Mouse (Mus musculus) lung, postnatal 0 days (tissue): Measurements from ENCODE around the gene Mmel1. TPM values are rescaled to one million over a fixed set of nuclear protein-coding genes. Genes with fewer than 3 reads are reported as not detected.

ENCODE experiments used
- ATAC-seq: fragments of 200-750 bp; cut with Nextera tagmentation; 2 replicates; pipeline ENCODE4 v1.8.0; 2017; ENCODE audit warnings: moderate library complexity
- DNase-seq: peaks from one replicate; pipeline ENCODE4 v3.0.0-alpha.2; 2016; ENCODE audit warnings: low spot score
- H3K27ac ChIP-seq: fragments of 300-500 bp; sonication (generic); 2 replicates; pipeline ENCODE4 v1.5.1; 2014; ENCODE audit warnings: antibody characterized with exemption, mild to moderate bottlenecking, low read length, mixed read lengths
- H3K27me3 ChIP-seq: fragments of 300-500 bp; sonication (generic); replicated peaks from 2 replicates; pipeline ENCODE4 v1.6.1; 2014; ENCODE audit warnings: low read length, mixed read lengths; ENCODE audit not compliant: insufficient read depth
- H3K36me3 ChIP-seq: fragments of 300-500 bp; sonication (generic); 2 replicates; pipeline ENCODE4 v1.6.1; 2014; ENCODE audit warnings: low read length, mixed read lengths; ENCODE audit not compliant: insufficient read depth
- H3K4me1 ChIP-seq: fragments of 300-500 bp; sonication (generic); 2 replicates; pipeline ENCODE4 v1.6.1; 2014; ENCODE audit warnings: antibody characterized with exemption, low read depth, low read length, mixed read lengths; ENCODE audit not compliant: insufficient read depth
- H3K4me2 ChIP-seq: fragments of 300-500 bp; sonication (generic); replicated peaks from 2 replicates; pipeline ENCODE4 v1.6.1; 2014; ENCODE audit warnings: low read depth, mild to moderate bottlenecking, low read length, moderate library complexity, mixed read lengths
- H3K4me3 ChIP-seq: fragments of 300-500 bp; sonication (generic); 2 replicates; pipeline ENCODE4 v1.5.1; 2014; ENCODE audit warnings: low read depth, low read length
- H3K9ac ChIP-seq: fragments of 300-500 bp; sonication (generic); replicated peaks from 2 replicates; pipeline ENCODE4 v1.6.1; 2014; ENCODE audit warnings: low read depth, mild to moderate bottlenecking
- H3K9me3 ChIP-seq: fragments of 300-500 bp; sonication (generic); 2 replicates; pipeline ENCODE4 v1.6.1; 2016; ENCODE audit warnings: low read length, mixed read lengths
- CTCF ChIP-seq: IDR thresholded peaks from 2 replicates; pipeline ENCODE4 v1.5.1; 2016; ENCODE audit warnings: antibody characterized with exemption, mild to moderate bottlenecking
- EP300 ChIP-seq: IDR thresholded peaks from 2 replicates; pipeline ENCODE4 v1.6.1; 2016; ENCODE audit warnings: antibody characterized with exemption, mild to moderate bottlenecking, control low read depth
- WGBS: fragments of 180-500 bp; shearing (Covaris S2); extraction: QIAGEN DNeasy Blood & Tissue Kit; methylation state at CpG from one replicate; pipeline ENCODE4 v1.1.7; 2014; 5-methylcytosine and 5-hydroxymethylcytosine counted together
- polyA plus RNA-seq: library from polyadenylated mRNA; unstranded; fragments of >200 nt; fragmentation: Nextera tagmentation; extraction: Ambion mirVana; gene quantifications from 2 replicates; pipeline ENCODE4 v1.2.1, GENCODE M21; 2015

The Mmel1 gene
- polyA plus RNA-seq, 1 experiment from 2014 or later: 0.06 TPM

DNA sequence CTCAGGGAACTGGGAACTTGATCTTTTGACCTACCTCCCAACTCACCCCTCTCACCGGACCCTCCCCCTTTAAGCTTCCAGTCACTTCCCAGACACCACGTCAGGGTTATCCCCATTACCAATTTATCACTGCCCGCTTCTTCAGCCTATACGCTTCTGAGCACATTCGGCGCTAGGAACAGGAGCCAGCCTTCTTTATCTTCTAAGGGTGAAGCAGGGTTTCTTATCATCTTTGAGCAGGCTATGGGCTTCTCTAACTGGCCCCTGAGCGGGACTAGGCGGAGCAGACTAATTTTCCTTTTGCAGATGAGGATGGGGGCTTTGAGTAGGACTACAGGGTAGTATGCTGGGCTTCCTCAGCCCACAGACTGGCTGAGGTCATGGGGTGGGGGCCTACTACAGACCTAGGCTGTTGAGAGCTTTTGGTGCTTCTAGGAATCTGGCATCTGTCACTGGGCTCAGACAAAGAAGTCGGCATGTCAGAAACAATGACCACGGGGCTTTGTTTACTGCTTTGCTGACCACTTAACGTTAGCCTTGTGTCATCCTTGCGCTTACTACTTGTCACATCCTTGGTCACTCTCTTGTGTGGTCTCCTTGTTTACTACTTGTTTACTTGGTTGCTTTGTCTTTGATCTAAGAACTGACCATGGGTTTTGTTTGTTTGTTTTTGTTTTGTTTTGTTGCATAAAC is 59.2 kb downstream of the Mmel1 start, which contains the start of gene Tnfrsf14:
Gene Tnfrsf14 (minus strand): TSS at position 169 of the 693 bp plus-strand sequence.
- Histone ChIP-seq H3K4me2 (peak within 1 kb of the TSS; percentile 60), H3K27ac (peak within 1 kb of the TSS; percentile 85), H3K9ac (peak within 1 kb of the TSS; percentile 48), H3K36me3 (0 out of 2 replicates have a peak, but pooled peaks cover 4% of the 10 kb centered on the region), H3K9me3 (no peaks in the 10 kb centered on the region), H3K4me1 (peaks cover 14% of the 10 kb centered on the region; the same call in 1 of the 2 replicates), H3K4me3 (peak within 1 kb of the TSS; percentile 40), H3K27me3 (no peaks in the 10 kb centered on the region)
- WGBS: 29% methylated on average over 12 of the region's 12 CpGs
- TF ChIP-seq CTCF (no peak), EP300 (no peak)
- DNase-seq: no peak
- ATAC-seq: peak; percentile 17

DNA sequence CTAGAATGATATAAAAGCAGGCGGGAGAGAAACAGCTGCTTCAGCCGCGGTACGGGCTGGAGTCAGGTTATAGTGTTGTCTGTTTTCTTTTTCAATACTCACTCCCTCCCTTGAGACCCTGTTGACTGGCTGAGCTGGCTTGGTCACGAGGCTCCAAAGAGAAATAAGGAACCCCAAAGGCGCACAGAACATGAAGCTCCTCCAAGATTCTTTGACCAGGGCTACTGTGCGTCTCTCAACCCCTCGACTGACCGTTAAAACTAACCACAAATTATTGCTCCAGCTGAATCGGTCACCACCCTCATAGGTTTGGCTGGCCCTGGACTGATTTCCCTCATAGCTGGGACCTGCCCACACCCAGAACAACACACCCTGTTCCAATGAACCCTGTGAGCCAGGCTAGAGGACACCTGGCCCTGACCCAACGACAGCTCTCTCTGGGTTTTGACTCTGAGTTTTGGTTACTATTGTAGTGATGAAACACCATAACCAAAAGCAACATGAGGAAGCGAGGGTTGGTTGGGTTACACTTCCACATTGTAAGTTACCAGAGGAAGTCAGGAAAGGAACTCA is 59.8 kb downstream of the Mmel1 start:
- H3K4me3 ChIP-seq: no peak overlapping the region
- 0 out of 2 replicates have a peak, but pooled peaks cover 2% of the 10 kb centered on the region for H3K36me3 ChIP-seq
- no peak overlapping the region for H3K27ac ChIP-seq
- no peaks in the 10 kb centered on the region for H3K27me3 ChIP-seq
- 80% methylated on average over 12 of the region's 12 CpGs for WGBS
- no peaks in the 10 kb centered on the region for H3K9me3 ChIP-seq
- H3K9ac ChIP-seq: no peak overlapping the region
- DNase-seq: peak; percentile 59
- H3K4me1 ChIP-seq: peaks cover 14% of the 10 kb centered on the region; the same call in 1 of the 2 replicates
- no peak; the same call in 1 of the 2 replicates for ATAC-seq
- TF ChIP-seq CTCF (no peak), EP300 (no peak)
- H3K4me2 ChIP-seq: no peak overlapping the region

DNA sequence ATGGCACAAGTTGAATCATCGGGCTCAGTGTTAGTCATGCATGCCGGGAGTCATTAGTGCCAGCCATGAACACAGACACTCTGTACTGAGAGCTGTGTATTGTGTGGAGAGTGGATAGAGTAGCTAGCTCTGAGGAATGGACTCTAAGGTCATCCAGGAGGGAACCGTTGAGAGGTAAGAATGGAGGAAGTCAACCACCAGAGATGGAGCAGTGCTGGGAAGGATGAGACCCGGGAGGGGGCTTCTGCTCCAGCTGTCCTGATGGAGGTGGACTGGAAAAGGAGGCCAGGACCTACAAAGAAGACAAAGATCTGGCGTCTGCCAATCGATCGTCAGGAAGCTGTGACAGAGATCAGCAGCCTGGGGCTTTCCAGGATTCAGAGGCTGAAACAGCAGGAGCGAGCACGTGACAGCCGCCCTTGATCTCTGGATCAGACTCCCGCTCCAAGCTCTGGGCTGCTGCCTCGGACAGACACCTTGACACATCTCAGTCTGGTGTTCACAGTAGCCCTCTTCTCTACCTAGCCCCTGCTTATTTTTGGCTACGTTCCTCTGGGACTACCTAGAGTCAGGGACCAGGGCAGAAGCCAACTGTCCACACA is 64.0 kb downstream of the Mmel1 start:
- H3K27ac ChIP-seq: no peak overlapping the region
- no peak overlapping the region for H3K4me2 ChIP-seq
- H3K4me3 ChIP-seq: no peak overlapping the region
- H3K27me3 ChIP-seq: no peaks in the 10 kb centered on the region
- H3K4me1 ChIP-seq: peaks cover 3% of the 10 kb centered on the region; the same call in 1 of the 2 replicates
- no peak for DNase-seq
- H3K9me3 ChIP-seq: no peaks in the 10 kb centered on the region
- no peak for ATAC-seq
- no peak for TF ChIP-seq EP300
- TF ChIP-seq CTCF: no peak
- H3K9ac ChIP-seq: no peak overlapping the region
- H3K36me3 ChIP-seq: no peaks in the 10 kb centered on the region
- WGBS: 50% methylated on average over 13 of the region's 13 CpGs

DNA sequence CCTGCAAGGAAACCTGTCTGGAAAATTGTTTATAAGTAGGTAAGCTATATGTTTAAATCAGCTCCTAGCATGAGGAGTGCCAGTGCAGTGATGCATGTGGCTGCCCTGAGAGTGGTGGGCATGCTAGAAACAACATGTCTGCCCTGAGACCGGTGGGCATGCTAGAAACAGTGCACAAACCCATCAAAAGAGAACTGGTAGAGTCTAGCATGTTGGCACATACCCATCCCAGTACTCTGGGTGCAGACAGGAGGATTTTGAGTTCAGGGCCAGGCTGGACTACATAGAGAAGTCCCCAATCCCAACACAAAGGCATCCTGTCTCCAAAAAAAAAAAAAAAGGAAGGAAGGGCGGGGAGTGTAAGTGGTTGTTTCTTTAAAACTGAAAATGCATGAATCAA is 65.4 kb downstream of the Mmel1 start:
- ATAC-seq (no peak), DNase-seq (no peak)
- Histone ChIP-seq H3K36me3 (no peaks in the 10 kb centered on the region), H3K4me1 (no peaks in the 10 kb centered on the region), H3K9ac (no peak overlapping the region), H3K27me3 (no peaks in the 10 kb centered on the region), H3K4me3 (no peak overlapping the region), H3K4me2 (no peak overlapping the region), H3K9me3 (no peaks in the 10 kb centered on the region), H3K27ac (no peak overlapping the region)
- 80% methylated on average over 2 of the region's 2 CpGs for WGBS
- no peak for TF ChIP-seq CTCF
- TF ChIP-seq EP300: no peak

DNA sequence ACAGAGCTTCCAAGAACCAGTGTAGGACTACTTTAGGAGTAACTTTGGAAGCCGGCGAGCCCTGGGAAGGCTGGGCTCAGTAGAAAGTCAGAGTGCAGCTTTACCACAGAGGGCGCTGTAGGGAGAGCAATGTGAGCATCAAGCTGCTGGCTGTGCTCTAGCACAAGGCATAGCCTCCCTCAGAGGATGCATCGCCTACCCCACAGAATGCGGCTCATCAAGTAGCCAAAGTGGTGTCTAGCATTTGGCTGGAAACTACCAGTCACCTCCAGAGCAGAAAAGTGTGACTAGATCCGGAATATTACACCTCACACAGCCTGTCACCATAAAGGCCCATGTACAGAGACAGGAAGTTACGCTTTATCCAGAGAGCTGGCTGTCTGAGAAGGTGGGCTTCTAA is 66.4 kb downstream of the Mmel1 start:
- whole genome bisulfite sequencing: 78% methylated on average over 7 of the region's 7 CpGs

DNA sequence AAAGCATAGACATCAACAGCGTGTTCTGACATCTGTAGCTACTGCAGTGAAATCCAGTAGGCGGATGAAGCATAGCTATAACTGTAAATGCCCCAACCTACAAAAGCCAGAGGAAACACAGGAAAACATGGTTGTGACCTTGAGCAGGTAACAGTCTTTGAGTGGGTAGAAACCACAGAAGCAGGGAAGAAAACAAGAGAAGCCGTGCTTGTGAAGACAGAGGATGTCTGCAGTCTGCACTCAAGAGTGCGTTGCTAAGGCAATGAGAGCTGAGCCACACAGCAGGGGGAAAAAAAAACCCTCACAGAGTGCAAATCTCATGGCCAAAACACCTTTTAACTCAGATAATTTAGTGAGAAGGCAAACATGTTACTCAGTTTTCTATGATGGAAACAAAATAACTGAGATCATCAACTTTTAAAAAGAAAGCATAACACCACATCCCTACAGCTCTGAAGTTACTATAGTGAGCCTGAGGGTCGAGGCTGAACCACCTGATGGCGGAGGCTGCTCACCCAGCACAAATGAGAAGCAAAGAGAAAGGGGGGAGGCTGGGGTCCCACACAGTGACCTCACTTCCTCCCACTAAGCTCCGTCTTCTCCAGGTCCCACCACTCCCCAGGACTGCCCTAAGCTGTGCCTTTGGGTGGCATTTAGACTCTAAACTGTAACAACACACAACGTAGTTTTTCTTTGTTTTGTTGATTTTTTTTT is 67.3 kb downstream of the Mmel1 start:
- H3K27me3 ChIP-seq: no peaks in the 10 kb centered on the region
- H3K4me3 ChIP-seq: no peak overlapping the region
- no peak overlapping the region for H3K4me2 ChIP-seq
- no peaks in the 10 kb centered on the region for H3K9me3 ChIP-seq
- DNase-seq (no peak), ATAC-seq (no peak)
- H3K4me1 ChIP-seq: no peaks in the 10 kb centered on the region
- 57% methylated on average over 8 of the region's 8 CpGs for WGBS
- H3K9ac ChIP-seq: no peak overlapping the region
- TF ChIP-seq EP300: no peak
- no peak for TF ChIP-seq CTCF
- no peaks in the 10 kb centered on the region for H3K36me3 ChIP-seq
- H3K27ac ChIP-seq: no peak overlapping the region

More for the DNA sequence above, 66.4 kb downstream of the Mmel1 start:
- no peaks in the 10 kb centered on the region for H3K27me3 ChIP-seq
- DNase-seq (no peak), ATAC-seq (no peak)
- H3K9ac ChIP-seq: no peak overlapping the region
- no peak overlapping the region for H3K4me3 ChIP-seq
- H3K9me3 ChIP-seq: no peaks in the 10 kb centered on the region
- H3K4me1 ChIP-seq: no peaks in the 10 kb centered on the region
- no peak overlapping the region for H3K27ac ChIP-seq
- no peak overlapping the region for H3K4me2 ChIP-seq
- no peaks in the 10 kb centered on the region for H3K36me3 ChIP-seq
- no peak for TF ChIP-seq EP300
- TF ChIP-seq CTCF: no peak
